Mouse (Mus musculus) erythroblast, embryonic 14.5 days (primary cell): Measurements from ENCODE around the gene Hivep2. TPM values are rescaled to one million over a fixed set of nuclear protein-coding genes. Genes with fewer than 3 reads are reported as not detected.

ENCODE experiments used
- H3K27me3 ChIP-seq: 2 replicates; pipeline ENCODE4 v1.6.1; 2012; ENCODE audit warnings: inconsistent platforms; ENCODE audit not compliant: control insufficient read depth
- H3K36me3 ChIP-seq: 2 replicates; pipeline ENCODE4 v1.6.1; 2012; ENCODE audit warnings: mild to moderate bottlenecking, inconsistent platforms; ENCODE audit not compliant: control insufficient read depth
- H3K4me1 ChIP-seq: 2 replicates; pipeline ENCODE4 v1.6.1; 2012; ENCODE audit warnings: inconsistent platforms; ENCODE audit not compliant: control insufficient read depth
- H3K4me3 ChIP-seq: replicated peaks from 2 replicates; pipeline ENCODE3; 2012; ENCODE audit warnings: moderate library complexity, mild to moderate bottlenecking, inconsistent platforms
- H3K9me3 ChIP-seq: 2 replicates; pipeline ENCODE4 v1.6.1; 2012; ENCODE audit warnings: low read length, inconsistent platforms, mixed read lengths; ENCODE audit not compliant: control insufficient read depth
- GATA1 ChIP-seq: IDR thresholded peaks from 2 replicates; pipeline ENCODE4 v1.6.1; 2012; ENCODE audit warnings: low read length, inconsistent platforms, mixed read lengths
- TAL1 ChIP-seq: IDR thresholded peaks from 3 replicates; pipeline ENCODE4 v1.6.1; 2012; ENCODE audit warnings: low read length, inconsistent platforms, mixed read lengths
- polyA plus RNA-seq: library from polyadenylated mRNA; stranded (reverse); fragments of >175 nt; gene quantifications from 2 replicates; pipeline ENCODE4 v1.2.3, GENCODE M21; 2012

Hivep2 gene
- polyA plus RNA-seq, 1 experiment: not detected

DNA sequence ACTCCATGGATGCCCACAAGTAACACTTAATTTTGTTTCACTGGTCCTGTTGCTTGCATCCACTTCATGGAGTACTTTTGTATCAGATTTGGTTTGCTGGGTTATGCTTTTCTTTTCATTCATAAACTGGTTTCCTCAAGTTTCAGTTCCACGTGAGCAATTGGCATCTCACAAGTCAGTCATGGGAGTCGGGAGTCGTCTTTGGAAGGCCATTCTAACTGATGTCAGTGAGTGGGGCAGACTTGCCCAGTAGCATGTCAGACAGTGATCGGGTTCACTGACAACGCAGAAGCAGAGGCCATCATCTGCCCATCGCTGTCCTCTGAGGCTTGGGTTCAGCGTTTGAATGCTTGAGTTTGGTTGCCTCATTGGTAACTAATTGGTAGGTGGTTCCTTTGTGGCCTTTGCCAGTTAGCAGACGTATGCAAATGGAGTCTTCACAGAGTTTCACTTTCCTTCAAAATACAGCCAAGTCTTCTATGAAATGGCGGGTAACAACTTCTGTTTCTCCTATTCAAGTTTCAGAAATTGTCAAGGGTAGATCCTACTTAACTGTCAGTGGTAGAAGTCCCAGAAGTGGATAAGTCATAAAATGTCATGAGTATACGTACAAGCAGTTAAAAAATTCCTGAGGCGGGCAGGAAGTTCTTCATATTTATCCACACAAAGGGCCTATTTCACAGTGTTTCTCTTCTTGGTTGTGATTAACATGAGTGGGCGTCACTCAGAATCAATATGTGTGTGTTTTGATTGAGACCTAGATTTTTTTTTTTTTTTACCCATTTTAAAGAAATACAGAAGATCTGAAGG lies 76.9 kb downstream of the Hivep2 start:
- no peak for TF ChIP-seq GATA1
- no peak for TF ChIP-seq TAL1
- Histone ChIP-seq H3K36me3 (no peaks in the 10 kb centered on the region), H3K9me3 (no peaks in the 10 kb centered on the region), H3K4me1 (no peaks in the 10 kb centered on the region), H3K4me3 (no peak overlapping the region), H3K27me3 (no peaks in the 10 kb centered on the region)

- H3K9me3 ChIP-seq: no peaks in the 10 kb centered on the region
- no peaks in the 10 kb centered on the region for H3K4me1 ChIP-seq
- H3K27me3 ChIP-seq: no peaks in the 10 kb centered on the region
- no peak overlapping the region for H3K4me3 ChIP-seq
- no peaks in the 10 kb centered on the region for H3K36me3 ChIP-seq
- TF ChIP-seq TAL1: no peak
- no peak for TF ChIP-seq GATA1
Observed at GRCm38 (mm10) chr10:14043349-14043710, 77.5 kb downstream of the Hivep2 start.

DNA sequence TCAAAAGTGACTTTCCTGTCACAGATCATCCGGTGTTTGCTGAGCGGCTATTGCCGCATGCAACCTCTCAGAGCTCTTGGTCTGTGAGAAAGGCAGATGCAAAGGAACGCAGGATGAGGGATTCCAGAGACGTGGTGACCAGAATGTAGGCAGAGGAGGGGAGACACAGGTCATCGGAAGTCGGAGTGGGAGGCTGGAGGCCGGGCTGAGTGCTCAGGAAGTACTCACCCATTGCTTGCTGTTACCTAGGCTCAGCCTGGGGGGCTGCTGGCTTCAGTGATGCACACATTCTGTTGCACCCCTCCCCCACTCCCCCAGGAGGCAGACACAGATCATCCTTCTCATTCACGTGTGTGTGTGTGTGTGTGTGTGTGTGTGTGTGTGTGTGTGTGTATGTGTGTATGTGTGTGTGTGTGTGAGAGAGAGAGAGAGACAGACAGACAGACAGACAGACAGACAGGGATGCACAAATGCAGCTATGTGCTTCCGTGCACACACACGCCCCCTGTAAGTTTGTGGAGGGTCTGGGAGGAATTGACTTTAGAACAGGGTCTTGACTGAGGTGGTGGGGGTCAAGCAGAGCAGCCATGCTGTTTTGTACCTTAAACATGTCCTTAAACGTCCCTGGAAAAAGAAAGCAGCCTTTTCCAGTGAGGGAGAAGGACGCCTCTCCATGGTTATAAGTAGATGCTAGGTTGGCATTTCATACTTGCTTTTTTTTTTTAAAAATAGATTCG lies 78.3 kb downstream of the Hivep2 start:
- Histone ChIP-seq H3K4me1 (no peaks in the 10 kb centered on the region), H3K36me3 (no peaks in the 10 kb centered on the region), H3K27me3 (no peaks in the 10 kb centered on the region), H3K9me3 (no peaks in the 10 kb centered on the region), H3K4me3 (no peak overlapping the region)
- TF ChIP-seq TAL1 (no peak), GATA1 (no peak)

DNA sequence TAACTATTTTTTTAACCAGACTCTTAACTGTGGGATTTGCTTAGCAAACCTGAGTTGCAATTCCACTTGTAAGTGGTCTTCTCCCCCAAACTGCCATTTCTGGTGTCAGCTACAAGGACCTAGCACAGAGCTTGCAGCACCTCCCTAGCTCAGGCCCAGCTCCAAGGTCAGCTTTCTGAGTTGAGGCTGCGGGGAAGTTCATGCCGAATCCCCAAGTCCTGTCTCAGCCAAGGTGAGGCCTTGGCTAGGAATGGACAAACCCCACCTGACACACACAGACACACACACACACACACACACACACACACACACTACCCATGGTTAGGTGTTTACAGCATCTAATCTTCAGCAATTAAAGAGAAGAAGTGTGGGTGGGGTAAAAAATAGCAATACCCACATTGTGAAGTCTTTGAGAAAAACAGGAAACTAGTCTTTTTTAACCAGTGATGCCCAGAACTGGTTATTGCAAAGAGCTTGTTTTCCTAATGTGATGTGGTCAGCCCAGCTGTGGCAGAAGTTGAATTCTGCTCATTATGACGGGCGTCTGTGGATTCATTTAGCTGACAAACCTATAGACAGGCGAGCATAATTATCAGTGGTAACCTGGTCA lies 79.0 kb downstream of the Hivep2 start:
- Histone ChIP-seq H3K4me1 (no peaks in the 10 kb centered on the region), H3K36me3 (no peaks in the 10 kb centered on the region), H3K27me3 (no peaks in the 10 kb centered on the region), H3K9me3 (no peaks in the 10 kb centered on the region), H3K4me3 (no peak overlapping the region)
- no peak for TF ChIP-seq GATA1
- no peak for TF ChIP-seq TAL1

DNA sequence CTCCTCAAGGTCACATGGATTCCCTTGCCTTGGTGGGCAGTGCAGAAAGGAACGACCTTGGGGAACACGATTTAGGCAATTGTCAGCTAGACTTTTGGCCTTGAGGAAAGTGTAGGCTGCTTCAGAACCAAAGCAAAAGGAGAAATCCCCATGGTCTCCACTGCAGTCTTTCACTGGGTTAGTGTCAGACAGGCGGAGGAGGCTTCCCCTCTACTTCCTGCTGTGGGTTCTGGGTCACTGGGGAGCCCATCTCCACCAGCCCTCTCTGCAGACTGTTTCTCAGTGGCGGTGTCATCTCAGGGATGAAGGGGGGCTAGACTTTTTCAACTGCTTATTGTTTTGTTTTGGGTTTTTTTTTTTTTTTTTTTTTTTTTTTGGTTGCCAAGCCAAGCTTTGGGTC lies 79.9 kb downstream of the Hivep2 start:
- TF ChIP-seq GATA1 (no peak), TAL1 (no peak)
- Histone ChIP-seq H3K27me3 (no peaks in the 10 kb centered on the region), H3K4me1 (no peaks in the 10 kb centered on the region), H3K4me3 (no peak overlapping the region), H3K9me3 (no peaks in the 10 kb centered on the region), H3K36me3 (no peaks in the 10 kb centered on the region)

DNA sequence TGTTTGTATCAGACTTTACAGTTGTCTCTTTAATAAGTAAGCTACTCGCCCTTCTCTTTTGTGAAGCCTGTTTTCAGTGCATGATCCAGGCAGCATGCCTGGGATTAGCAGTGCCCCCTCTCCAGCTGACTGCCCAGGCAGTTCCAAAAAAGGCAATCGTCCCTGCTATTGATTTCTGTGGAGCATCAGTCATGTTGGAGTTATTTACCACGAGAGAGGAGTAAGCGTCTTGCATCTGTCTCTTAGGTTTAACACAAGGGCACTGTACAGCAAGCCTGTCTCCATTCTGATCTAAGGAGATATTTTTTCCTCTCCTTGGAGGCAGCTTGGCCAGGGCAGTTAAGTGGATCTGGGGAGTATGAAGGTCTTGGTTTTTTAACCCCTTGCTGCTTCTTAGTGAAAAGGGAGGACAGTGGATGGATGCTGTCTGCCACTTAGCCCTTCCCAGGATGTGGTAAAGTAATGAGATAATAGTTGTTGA lies 80.3 kb downstream of the Hivep2 start:
- H3K9me3 ChIP-seq: no peaks in the 10 kb centered on the region
- H3K27me3 ChIP-seq: no peaks in the 10 kb centered on the region
- H3K4me1 ChIP-seq: no peaks in the 10 kb centered on the region
- no peak for TF ChIP-seq GATA1
- TF ChIP-seq TAL1: no peak
- no peaks in the 10 kb centered on the region for H3K36me3 ChIP-seq
- H3K4me3 ChIP-seq: no peak overlapping the region

- no peaks in the 10 kb centered on the region for H3K4me1 ChIP-seq
- no peaks in the 10 kb centered on the region for H3K9me3 ChIP-seq
- no peak overlapping the region for H3K4me3 ChIP-seq
- H3K36me3 ChIP-seq: no peaks in the 10 kb centered on the region
- TF ChIP-seq TAL1 (no peak), GATA1 (no peak)
- H3K27me3 ChIP-seq: no peaks in the 10 kb centered on the region
Observed at GRCm38 (mm10) chr10:14046935-14047334, 81.1 kb downstream of the Hivep2 start.

GRCm38 (mm10) chr10:14047661-14048060 lies 81.8 kb downstream of the Hivep2 start:
- H3K9me3 ChIP-seq: no peaks in the 10 kb centered on the region
- no peaks in the 10 kb centered on the region for H3K4me1 ChIP-seq
- H3K27me3 ChIP-seq: no peaks in the 10 kb centered on the region
- TF ChIP-seq GATA1 (no peak), TAL1 (no peak)
- H3K4me3 ChIP-seq: no peak overlapping the region
- H3K36me3 ChIP-seq: no peaks in the 10 kb centered on the region

GRCm38 (mm10) chr10:14048322-14048915 lies 82.5 kb downstream of the Hivep2 start:
- H3K4me1 ChIP-seq: no peaks in the 10 kb centered on the region
- H3K4me3 ChIP-seq: no peak overlapping the region
- no peaks in the 10 kb centered on the region for H3K9me3 ChIP-seq

More at GRCm38 (mm10) chr10:14048322-14048915, 82.5 kb downstream of the Hivep2 start:
- Histone ChIP-seq H3K27me3 (no peaks in the 10 kb centered on the region), H3K36me3 (no peaks in the 10 kb centered on the region)
- no peak for TF ChIP-seq GATA1
- TF ChIP-seq TAL1: no peak
